In genomic region chr19:20434541-20434940, GRCm38 (mm10) we compare ENCODE assay signal across 8 mouse cellular contexts. TPM values are rescaled to one million over a fixed set of nuclear protein-coding genes. Genes with fewer than 3 reads are reported as not detected.
DNase-seq lines count a peak whose midpoint lies in the region; ATAC-seq and TF ChIP-seq lines count a peak whose summit lies in the region.

No protein-coding gene starts in this region.

- H3K4me1 ChIP-seq in E14TG2a.4 (replicated peaks; ENCODE audit: low read depth, low read length) = no peaks in the 10 kb centered on the region
- no peaks in the 10 kb centered on the region for H3K4me1 ChIP-seq in embryonic facial prominence, embryonic 10.5 days

- peak; percentile 70 for DNase-seq in ZHBTc4 (ENCODE audit: low read depth, low spot score)
- DNase-seq in embryonic facial prominence, embryonic 10.5 days (ENCODE audit: low spot score) = peak; percentile 64
- peak; percentile 57 to 74 for DNase-seq in heart, postnatal 36 days
- peak; percentile 55 for DNase-seq in layer of hippocampus, adult 9-10 months (ENCODE audit: low spot score)
- peak; percentile 59 for DNase-seq in lung, postnatal 25 days (ENCODE audit: low spot score)
- peak; percentile 58 for DNase-seq in right cerebral cortex, postnatal 4 days

- intact Hi-C loops in heart, postnatal 36 days (cut with DNase I) = loop anchor here (1.0 kb wide), 1 partner anchor 72 kb away; no protein-coding TSS in a partner anchor

- ATAC-seq in activated CD4-positive, CD25-positive, alpha-beta regulatory T cell, adult 4 months = no peak

- H3K9me3 ChIP-seq in E14TG2a.4 (ENCODE audit: low read length) = no peaks in the 10 kb centered on the region
- H3K9me3 ChIP-seq in embryonic facial prominence, embryonic 10.5 days = no peaks in the 10 kb centered on the region

- H3K36me3 ChIP-seq in E14TG2a.4 (ENCODE audit: insufficient read depth, low read length) = no peaks in the 10 kb centered on the region
- H3K36me3 ChIP-seq in embryonic facial prominence, embryonic 10.5 days (replicated peaks) = no peaks in the 10 kb centered on the region

- no peak overlapping the region for H3K27ac ChIP-seq in embryonic facial prominence, embryonic 10.5 days (replicated peaks)

- no peaks in the 10 kb centered on the region for H3K27me3 ChIP-seq in E14TG2a.4 (ENCODE audit: insufficient read depth, low read length)
- no peaks in the 10 kb centered on the region for H3K27me3 ChIP-seq in embryonic facial prominence, embryonic 10.5 days (replicated peaks; ENCODE audit: low read depth, poor library complexity, severe bottlenecking)

- no peak overlapping the region for H3K4me3 ChIP-seq in E14TG2a.4 (replicated peaks; ENCODE audit: low read length)
- H3K4me3 ChIP-seq in embryonic facial prominence, embryonic 10.5 days = no peak overlapping the region

- TF ChIP-seq CTCF in E14TG2a.4 (conservative IDR thresholded peaks at IDR 0.05; ENCODE audit: low read length) = peak; percentile 78

- 11% methylated on average over 3 of the region's 3 CpGs for WGBS in embryonic facial prominence, embryonic 10.5 days

RNA-seq across cellular contexts. Expression of gene Anxa1, which starts 43.8 kb away (rescaled TPM):
- 0.92 and 4.3 TPM in 2 replicates for polyA plus RNA-seq in embryonic facial prominence, embryonic 10.5 days (2016; fragmentation: Nextera tagmentation; extraction: Ambion mirVana)
- total RNA-seq in heart, postnatal 36 days (2021) = 10 to 100 TPM; 24.8 to 26.2 TPM
- polyA plus RNA-seq in activated CD4-positive, CD25-positive, alpha-beta regulatory T cell, adult 4 months (2017; shearing (Covaris generic)) = 10 to 100 TPM in 1 of 2 experiments, 1 to 10 TPM in 1; 8.3 to 10.4 TPM

RNA-seq across cellular contexts. Expression of gene Aldh1a1, which starts 58.0 kb away (rescaled TPM):
- 3.6 and 13.1 TPM in 2 replicates for polyA plus RNA-seq in embryonic facial prominence, embryonic 10.5 days (2016; fragmentation: Nextera tagmentation; extraction: Ambion mirVana)
- total RNA-seq in heart, postnatal 36 days (2021) = 10 to 100 TPM; 25.1 to 33.4 TPM
- under 1 TPM in 1 of 2 experiments, not detected in 1; 0.44 TPM for polyA plus RNA-seq in activated CD4-positive, CD25-positive, alpha-beta regulatory T cell, adult 4 months (2017; shearing (Covaris generic))
